Mouse (Mus musculus) embryonic facial prominence, embryonic 15.5 days (tissue): ENCODE measurements around the gene Thrb. TPM values are rescaled to one million over a fixed set of nuclear protein-coding genes. Genes with fewer than 3 reads are reported as not detected.

Experiments
- ATAC-seq: fragments of 200-750 bp; cut with Nextera tagmentation; 2 replicates; pipeline ENCODE4 v1.8.0; 2017; ENCODE audit warnings: low read depth, moderate TSS enrichment; ENCODE audit not compliant: insufficient number of reproducible peaks, low FRiP score, low TSS enrichment
- H3K27ac ChIP-seq: fragments of 300-500 bp; sonication (generic); replicated peaks from 2 replicates; pipeline ENCODE4 v1.5.1; 2015; ENCODE audit warnings: mild to moderate bottlenecking, inconsistent platforms
- H3K27me3 ChIP-seq: fragments of 300-500 bp; sonication (generic); 2 replicates; pipeline ENCODE4 v1.6.1; 2015; ENCODE audit warnings: inconsistent platforms
- H3K36me3 ChIP-seq: fragments of 300-500 bp; sonication (generic); 2 replicates; pipeline ENCODE4 v1.6.1; 2015; ENCODE audit warnings: mild to moderate bottlenecking, inconsistent platforms
- H3K4me1 ChIP-seq: fragments of 300-500 bp; sonication (generic); 2 replicates; pipeline ENCODE4 v1.6.1; 2015; ENCODE audit warnings: inconsistent platforms
- H3K4me2 ChIP-seq: fragments of 300-500 bp; sonication (generic); replicated peaks from 2 replicates; pipeline ENCODE4 v1.6.1; 2015; ENCODE audit warnings: mild to moderate bottlenecking, inconsistent platforms
- H3K4me3 ChIP-seq: fragments of 300-500 bp; sonication (generic); replicated peaks from 2 replicates; pipeline ENCODE4 v1.5.1; 2015; ENCODE audit warnings: mild to moderate bottlenecking, inconsistent platforms
- H3K9ac ChIP-seq: fragments of 300-500 bp; sonication (generic); 2 replicates; pipeline ENCODE4 v1.6.1; 2015; ENCODE audit warnings: inconsistent platforms
- H3K9me3 ChIP-seq: fragments of 300-500 bp; sonication (generic); replicated peaks from 2 replicates; pipeline ENCODE4 v1.6.1; 2016; ENCODE audit warnings: inconsistent platforms
- WGBS: fragments of 180-500 bp; shearing (Covaris S2); methylation state at CpG from one replicate; pipeline ENCODE4 v1.1.7; 2015; 5-methylcytosine and 5-hydroxymethylcytosine counted together
- polyA plus RNA-seq: library from polyadenylated mRNA; unstranded; fragments of >200 nt; fragmentation: Nextera tagmentation; extraction: Ambion mirVana; gene quantifications from 2 replicates; pipeline ENCODE4 v1.2.1, GENCODE M21; 2015

The Thrb gene
- polyA plus RNA-seq, 1 experiment from 2014 or later = 4.4 TPM

GRCm38 (mm10) chr14:17786249-17786648 is 126.2 kb downstream of the Thrb start:
- ATAC-seq = no peak
- Histone ChIP-seq H3K27me3 (no peaks in the 10 kb centered on the region), H3K4me1 (0 out of 2 replicates have a peak, but pooled peaks cover 3% of the 10 kb centered on the region), H3K9me3 (no peaks in the 10 kb centered on the region), H3K36me3 (no peaks in the 10 kb centered on the region), H3K9ac (no peak overlapping the region), H3K27ac (no peak overlapping the region), H3K4me3 (no peak overlapping the region), H3K4me2 (no peak overlapping the region)
- 10% methylated on average over 2 of the region's 2 CpGs for WGBS

- no peak for ATAC-seq
- Histone ChIP-seq H3K27ac (no peak overlapping the region), H3K9me3 (no peaks in the 10 kb centered on the region), H3K36me3 (no peaks in the 10 kb centered on the region), H3K4me1 (no peaks in the 10 kb centered on the region), H3K4me3 (no peak overlapping the region), H3K27me3 (no peaks in the 10 kb centered on the region), H3K9ac (no peak overlapping the region), H3K4me2 (no peak overlapping the region)
- WGBS = 72% methylated on average over 3 of the region's 3 CpGs
These were observed 144.0 kb downstream of the Thrb start for GRCm38 (mm10) chr14:17803934-17804602.

- 77% methylated on average over 4 of the region's 4 CpGs for WGBS
- Histone ChIP-seq H3K9ac (no peak overlapping the region), H3K27me3 (no peaks in the 10 kb centered on the region), H3K9me3 (no peaks in the 10 kb centered on the region), H3K36me3 (no peaks in the 10 kb centered on the region), H3K4me1 (no peaks in the 10 kb centered on the region), H3K27ac (no peak overlapping the region), H3K4me2 (no peak overlapping the region), H3K4me3 (no peak overlapping the region)
- no peak for ATAC-seq
These were observed 151.0 kb downstream of the Thrb start for GRCm38 (mm10) chr14:17811051-17811450.

DNA sequence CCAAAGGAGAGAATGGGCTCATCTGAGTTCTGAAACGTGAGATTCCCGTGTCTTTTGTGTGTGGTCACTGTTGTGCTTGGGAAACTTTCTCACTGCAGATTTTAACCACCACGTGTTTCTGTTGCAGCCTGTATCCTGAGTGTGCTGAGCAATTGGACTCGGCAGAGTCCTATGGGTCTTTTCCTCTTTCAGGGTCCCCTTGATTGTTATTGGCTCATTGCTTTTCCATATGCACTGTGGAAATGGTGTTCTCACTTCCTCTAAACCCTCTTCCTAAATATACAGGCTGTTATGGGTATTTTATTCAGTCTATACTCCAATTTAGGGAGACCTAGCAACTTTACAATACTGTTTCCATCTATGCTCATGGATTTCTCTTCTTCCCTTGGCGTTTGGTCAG is 152.4 kb downstream of the Thrb start:
- no peaks in the 10 kb centered on the region for H3K27me3 ChIP-seq
- H3K4me1 ChIP-seq = no peaks in the 10 kb centered on the region
- 81% methylated on average over 5 of the region's 5 CpGs for WGBS
- no peak overlapping the region for H3K4me2 ChIP-seq
- H3K9ac ChIP-seq = no peak overlapping the region
- H3K36me3 ChIP-seq = no peaks in the 10 kb centered on the region
- no peak overlapping the region for H3K27ac ChIP-seq
- no peaks in the 10 kb centered on the region for H3K9me3 ChIP-seq
- ATAC-seq = no peak
- H3K4me3 ChIP-seq = no peak overlapping the region

GRCm38 (mm10) chr14:17815103-17815502 is 155.0 kb downstream of the Thrb start:
- no peak overlapping the region for H3K4me2 ChIP-seq
- no peak for ATAC-seq
- 63% methylated on average over 2 of the region's 2 CpGs for WGBS

DNA sequence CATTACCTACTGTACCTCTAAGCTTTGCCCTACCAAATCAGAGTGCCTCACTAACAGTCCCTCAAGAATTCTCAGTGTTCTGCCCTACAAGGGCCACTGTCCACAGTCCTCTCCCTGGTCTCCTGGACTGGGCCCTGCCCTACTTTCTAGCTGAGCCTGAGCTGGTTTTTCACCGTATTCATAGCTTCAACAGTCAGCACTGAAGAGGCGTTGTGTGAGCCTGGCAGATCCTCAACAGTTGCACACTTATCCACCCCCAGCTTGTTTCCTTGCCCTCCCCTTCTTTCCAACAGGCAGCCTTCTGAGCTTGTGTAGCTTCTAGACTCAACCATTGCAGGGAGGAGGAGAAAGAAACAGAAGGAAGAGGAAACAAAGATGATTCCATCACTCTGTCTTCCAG is 158.0 kb downstream of the Thrb start:
- WGBS = 84% methylated on average over 2 of the region's 2 CpGs
- H3K27ac ChIP-seq = no peak overlapping the region
- no peaks in the 10 kb centered on the region for H3K36me3 ChIP-seq
- no peak overlapping the region for H3K4me2 ChIP-seq
- no peak overlapping the region for H3K4me3 ChIP-seq
- no peaks in the 10 kb centered on the region for H3K9me3 ChIP-seq
- H3K9ac ChIP-seq = no peak overlapping the region
- no peaks in the 10 kb centered on the region for H3K27me3 ChIP-seq
- H3K4me1 ChIP-seq = no peaks in the 10 kb centered on the region
- ATAC-seq = no peak

More at GRCm38 (mm10) chr14:17815103-17815502, 155.0 kb downstream of the Thrb start:
- H3K9me3 ChIP-seq = no peaks in the 10 kb centered on the region
- no peaks in the 10 kb centered on the region for H3K4me1 ChIP-seq
- H3K4me3 ChIP-seq = no peak overlapping the region
- H3K36me3 ChIP-seq = no peaks in the 10 kb centered on the region
- no peak overlapping the region for H3K9ac ChIP-seq
- H3K27me3 ChIP-seq = no peaks in the 10 kb centered on the region
- no peak overlapping the region for H3K27ac ChIP-seq

DNA sequence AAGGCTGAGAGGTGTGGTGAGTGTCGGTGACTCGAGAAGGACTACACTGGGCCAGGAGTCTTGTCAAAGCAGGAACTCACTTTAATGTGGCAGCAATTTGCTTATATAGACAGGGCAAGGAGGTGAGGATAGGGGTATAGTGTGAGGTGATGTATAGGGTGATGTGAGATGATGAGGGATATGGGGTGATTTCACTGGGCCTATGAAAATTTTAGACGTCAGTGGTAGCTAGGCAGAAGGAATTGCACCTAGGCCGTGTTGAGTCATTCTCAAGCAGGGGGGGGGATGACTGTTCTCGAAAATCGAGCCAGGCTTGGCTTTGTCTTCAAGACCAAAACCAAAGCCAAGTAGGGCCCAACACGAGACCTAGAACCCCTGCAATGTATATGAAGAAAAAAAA is 162.7 kb downstream of the Thrb start:
- H3K4me1 ChIP-seq = no peaks in the 10 kb centered on the region
- H3K36me3 ChIP-seq = no peaks in the 10 kb centered on the region
- H3K27ac ChIP-seq = no peak overlapping the region
- H3K27me3 ChIP-seq = no peaks in the 10 kb centered on the region
- ATAC-seq = no peak
- 80% methylated on average over 7 of the region's 7 CpGs for WGBS
- no peak overlapping the region for H3K4me3 ChIP-seq
- no peak overlapping the region for H3K9ac ChIP-seq
- H3K9me3 ChIP-seq = no peaks in the 10 kb centered on the region
- H3K4me2 ChIP-seq = no peak overlapping the region

DNA sequence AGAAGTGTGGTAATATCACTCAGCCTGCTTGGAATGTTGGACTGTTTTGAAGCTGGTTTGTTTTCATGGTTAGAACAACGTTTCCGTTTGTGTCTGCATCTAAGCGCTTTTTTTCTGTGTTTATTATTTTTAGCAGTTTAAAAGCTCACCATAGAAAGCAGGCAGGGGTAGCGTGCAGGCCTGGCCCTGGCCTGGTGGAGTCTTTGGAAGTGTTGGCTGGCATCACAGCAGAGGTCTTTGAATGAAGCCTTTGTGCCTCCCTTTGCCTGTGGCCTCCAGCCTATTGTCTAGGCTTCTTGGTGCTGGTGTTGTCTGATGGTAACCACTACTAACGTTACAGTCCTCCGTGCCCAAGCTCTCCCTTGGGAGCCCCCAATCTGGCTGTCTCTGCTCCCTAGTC is 167.3 kb downstream of the Thrb start:
- no peak overlapping the region for H3K9ac ChIP-seq
- H3K36me3 ChIP-seq = no peaks in the 10 kb centered on the region
- no peak for ATAC-seq
- H3K4me2 ChIP-seq = no peak overlapping the region
- no peak overlapping the region for H3K27ac ChIP-seq
- no peaks in the 10 kb centered on the region for H3K27me3 ChIP-seq
- no peaks in the 10 kb centered on the region for H3K9me3 ChIP-seq
- WGBS = 36% methylated on average over 6 of the region's 6 CpGs
- no peaks in the 10 kb centered on the region for H3K4me1 ChIP-seq
- no peak overlapping the region for H3K4me3 ChIP-seq

GRCm38 (mm10) chr14:17835738-17836137 is 175.7 kb downstream of the Thrb start:
- 64% methylated on average over 1 of the region's 1 CpGs for WGBS
- H3K9ac ChIP-seq = no peak overlapping the region
- no peak overlapping the region for H3K4me2 ChIP-seq
- no peaks in the 10 kb centered on the region for H3K4me1 ChIP-seq
- no peaks in the 10 kb centered on the region for H3K27me3 ChIP-seq
- no peaks in the 10 kb centered on the region for H3K9me3 ChIP-seq
- H3K27ac ChIP-seq = no peak overlapping the region
- H3K4me3 ChIP-seq = no peak overlapping the region
- no peaks in the 10 kb centered on the region for H3K36me3 ChIP-seq
- ATAC-seq = no peak

DNA sequence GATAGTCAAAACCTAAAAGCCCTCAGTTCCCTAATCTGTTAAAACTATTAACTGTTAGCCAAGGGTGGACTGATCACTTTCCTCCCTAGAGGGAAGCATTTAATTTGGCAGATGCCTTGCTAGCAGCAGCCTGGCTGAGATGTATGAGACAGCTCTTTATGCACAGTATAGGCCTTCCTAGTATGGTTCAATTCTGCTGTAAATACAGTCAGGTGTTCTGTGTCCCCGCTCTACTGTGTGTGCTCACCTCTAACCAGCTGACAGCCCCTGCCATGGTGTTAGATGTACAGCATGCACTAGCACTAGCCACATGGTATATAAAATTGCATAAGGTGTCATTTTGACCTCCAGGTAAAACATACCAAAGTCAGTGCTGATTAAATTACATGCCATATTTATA is 176.7 kb downstream of the Thrb start:
- Histone ChIP-seq H3K27ac (no peak overlapping the region), H3K36me3 (no peaks in the 10 kb centered on the region), H3K27me3 (no peaks in the 10 kb centered on the region), H3K4me1 (no peaks in the 10 kb centered on the region), H3K9me3 (no peaks in the 10 kb centered on the region), H3K4me3 (no peak overlapping the region), H3K9ac (no peak overlapping the region), H3K4me2 (no peak overlapping the region)
- no peak for ATAC-seq
- 92% methylated on average over 1 of the region's 1 CpGs for WGBS

GRCm38 (mm10) chr14:17845003-17845697 is 185.1 kb downstream of the Thrb start:
- no peaks in the 10 kb centered on the region for H3K4me1 ChIP-seq
- H3K4me2 ChIP-seq = no peak overlapping the region
- WGBS = 55% methylated on average over 5 of the region's 5 CpGs
- H3K36me3 ChIP-seq = no peaks in the 10 kb centered on the region
- H3K9ac ChIP-seq = no peak overlapping the region
- no peak for ATAC-seq
- no peak overlapping the region for H3K4me3 ChIP-seq
- no peaks in the 10 kb centered on the region for H3K27me3 ChIP-seq
- H3K27ac ChIP-seq = no peak overlapping the region
- no peaks in the 10 kb centered on the region for H3K9me3 ChIP-seq

DNA sequence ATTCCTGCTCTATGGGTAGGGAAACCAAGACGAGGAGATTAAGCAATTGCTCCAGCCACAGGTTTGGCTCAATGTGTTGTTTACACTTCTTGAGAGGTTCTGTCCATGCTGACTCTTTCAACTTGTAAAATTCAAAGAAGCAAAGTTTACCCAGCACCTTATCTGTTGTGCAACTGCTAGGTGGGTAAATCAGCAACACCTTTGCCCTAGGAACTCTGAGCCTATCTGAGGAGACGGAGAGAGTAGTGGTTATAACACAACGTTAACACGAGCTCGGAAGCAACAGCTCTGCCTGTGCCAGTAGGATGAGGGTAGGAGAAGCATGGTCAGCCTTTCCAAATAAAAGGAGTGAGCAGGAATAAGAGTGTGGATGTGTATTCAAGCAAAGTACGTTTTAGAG is 185.8 kb downstream of the Thrb start:
- WGBS = 75% methylated on average over 6 of the region's 6 CpGs
- Histone ChIP-seq H3K27me3 (no peaks in the 10 kb centered on the region), H3K9me3 (no peaks in the 10 kb centered on the region), H3K4me2 (no peak overlapping the region), H3K4me1 (no peaks in the 10 kb centered on the region), H3K9ac (no peak overlapping the region), H3K4me3 (no peak overlapping the region), H3K36me3 (no peaks in the 10 kb centered on the region), H3K27ac (no peak overlapping the region)
- ATAC-seq = no peak
